Mouse (Mus musculus) testis, adult 2 months (tissue): ENCODE measurements around the gene 1700003E16Rik.

Experiments
- CTCF ChIP-seq: fragments of 200-500 bp; IDR thresholded peaks from 2 replicates; pipeline ENCODE4 v1.5.1; 2012; ENCODE audit warnings: low read depth, mild to moderate bottlenecking, inconsistent platforms, low read length, moderate library complexity; ENCODE audit not compliant: control insufficient read depth, insufficient read depth, insufficient replicate concordance
- POLR2A ChIP-seq: fragments of 200-500 bp; IDR thresholded peaks from 2 replicates; pipeline ENCODE4 v1.6.1; 2012; ENCODE audit warnings: low read depth, mild to moderate bottlenecking, inconsistent platforms, low read length, moderate library complexity; ENCODE audit not compliant: control insufficient read depth

- TF ChIP-seq POLR2A: no peak
- TF ChIP-seq CTCF: no peak
Measured at GRCm38 (mm10) chr6:83145209-83145608, 11.0 kb upstream of the 1700003E16Rik start.
